Mouse (Mus musculus): ENCODE results near the gene Slc35a2. TPM values are rescaled to one million over a fixed set of nuclear protein-coding genes. Genes with fewer than 3 reads are reported as not detected.
A peak's percentile ranks its signal among the peaks of the same experiment; 100 is the strongest.
"Not testable (repeated sequence)": the region's sequence is repeated elsewhere in the genome, so short reads cannot be mapped to it uniquely, and the experiment has no call there.

The Slc35a2 gene
- polyA plus RNA-seq, 1 experiment from 2014 or later: 44.0 TPM

DNA sequence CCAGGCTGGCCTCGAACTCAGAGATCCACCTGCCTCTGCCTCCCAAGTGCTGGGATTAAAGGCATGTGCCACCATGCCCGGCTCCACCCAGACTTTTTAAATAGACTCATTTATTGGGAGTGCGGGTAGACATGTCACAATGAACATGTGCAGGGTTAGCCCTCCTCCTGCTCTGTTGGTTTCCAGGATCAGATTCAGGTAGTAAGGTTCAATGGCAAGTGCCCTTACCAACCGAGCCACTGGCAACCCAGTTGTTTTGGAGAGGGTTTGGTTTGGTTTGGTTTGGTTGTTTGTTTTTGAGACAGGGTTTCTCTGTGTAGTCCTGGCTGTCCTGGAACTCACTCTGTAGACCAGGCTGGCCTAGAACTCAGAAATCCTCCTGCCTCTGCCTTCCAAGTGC is 25.4 kb downstream of the Slc35a2 start, which contains the start of gene Gm10490:
TSS of gene Gm10490 (plus strand) at position 301 of the 400 bp plus-strand sequence.
- H3K27me3 ChIP-seq; H3K27ac ChIP-seq; ATAC-seq (ENCODE audit: insufficient number of reproducible peaks, insufficient read depth, low FRiP score, low TSS enrichment, low read depth); H3K4me3 ChIP-seq; H3K4me1 ChIP-seq; H3K9ac ChIP-seq; H3K4me2 ChIP-seq; H3K9me3 ChIP-seq: not testable (repeated sequence)
- H3K36me3 ChIP-seq: peaks cover 15% of the 10 kb centered on the region
- 87% methylated on average over 4 of the region's 4 CpGs for WGBS

DNA sequence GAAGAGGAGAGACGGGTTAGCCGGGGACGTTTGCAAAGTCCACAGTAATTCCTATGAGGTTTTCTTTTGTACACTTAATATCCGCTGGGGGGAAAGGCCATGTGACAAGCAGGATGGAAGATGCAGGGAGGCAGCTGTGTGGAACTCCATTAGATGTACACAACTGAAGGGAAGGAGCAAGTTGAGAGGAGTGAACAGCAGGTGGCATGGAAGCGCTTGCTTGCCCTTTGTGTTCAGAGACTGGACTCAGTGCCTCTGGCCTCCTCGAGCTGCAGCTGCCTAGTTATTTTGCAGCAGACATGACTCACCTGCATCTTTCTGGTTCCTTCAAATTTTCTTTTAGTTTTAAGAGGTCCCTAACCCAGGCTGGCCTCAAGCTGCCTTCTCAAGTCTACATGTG is 26.6 kb downstream of the Slc35a2 start:
- ATAC-seq (ENCODE audit: insufficient number of reproducible peaks, insufficient read depth, low FRiP score, low TSS enrichment, low read depth): no peak
- Histone ChIP-seq H3K4me1 (no peaks in the 10 kb centered on the region), H3K4me3 (no peak overlapping the region), H3K27me3 (no peaks in the 10 kb centered on the region), H3K9ac (no peak overlapping the region), H3K36me3 (peaks cover 15% of the 10 kb centered on the region), H3K4me2 (no peak overlapping the region), H3K27ac (no peak overlapping the region), H3K9me3 (no peaks in the 10 kb centered on the region)
- WGBS: 55% methylated on average over 6 of the region's 6 CpGs

DNA sequence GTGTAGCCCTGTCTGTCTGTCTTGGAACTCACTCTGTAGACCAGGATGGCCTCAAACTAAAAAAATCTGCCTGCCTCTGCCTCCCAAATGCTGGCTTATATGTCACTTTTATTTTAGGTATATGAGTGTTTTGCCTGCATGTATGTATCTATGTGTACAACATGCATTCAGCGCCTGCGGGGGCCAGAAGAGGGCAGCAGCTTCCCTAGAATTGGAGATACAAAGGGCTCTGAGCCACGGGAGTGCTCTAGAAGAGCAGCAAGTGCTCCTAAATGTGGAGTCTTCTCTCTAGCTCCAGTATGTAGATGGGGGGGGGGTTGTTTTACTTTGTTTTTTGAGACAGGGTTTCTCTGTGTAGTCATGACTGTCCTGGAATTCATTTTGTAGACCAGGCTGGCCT is 31.8 kb downstream of the Slc35a2 start:
- H3K4me3 ChIP-seq; H3K9me3 ChIP-seq; H3K27ac ChIP-seq; ATAC-seq (ENCODE audit: insufficient number of reproducible peaks, insufficient read depth, low FRiP score, low TSS enrichment, low read depth); H3K4me1 ChIP-seq; H3K36me3 ChIP-seq; H3K9ac ChIP-seq; H3K4me2 ChIP-seq: not testable (repeated sequence)
- whole genome bisulfite sequencing: 28% methylated on average over 3 of the region's 3 CpGs
- peaks cover 20% of the 10 kb centered on the region for H3K27me3 ChIP-seq

- not testable (repeated sequence) for H3K27ac ChIP-seq; H3K9me3 ChIP-seq; H3K9ac ChIP-seq; H3K4me2 ChIP-seq; H3K4me3 ChIP-seq; H3K4me1 ChIP-seq; H3K36me3 ChIP-seq; ATAC-seq (ENCODE audit: insufficient number of reproducible peaks, insufficient read depth, low FRiP score, low TSS enrichment, low read depth)
- peaks cover 43% of the 10 kb centered on the region for H3K27me3 ChIP-seq
- 70% methylated on average over 6 of the region's 6 CpGs for WGBS
Observed at GRCm38 (mm10) chrX:7917960-7918359, 34.1 kb downstream of the Slc35a2 start.

DNA sequence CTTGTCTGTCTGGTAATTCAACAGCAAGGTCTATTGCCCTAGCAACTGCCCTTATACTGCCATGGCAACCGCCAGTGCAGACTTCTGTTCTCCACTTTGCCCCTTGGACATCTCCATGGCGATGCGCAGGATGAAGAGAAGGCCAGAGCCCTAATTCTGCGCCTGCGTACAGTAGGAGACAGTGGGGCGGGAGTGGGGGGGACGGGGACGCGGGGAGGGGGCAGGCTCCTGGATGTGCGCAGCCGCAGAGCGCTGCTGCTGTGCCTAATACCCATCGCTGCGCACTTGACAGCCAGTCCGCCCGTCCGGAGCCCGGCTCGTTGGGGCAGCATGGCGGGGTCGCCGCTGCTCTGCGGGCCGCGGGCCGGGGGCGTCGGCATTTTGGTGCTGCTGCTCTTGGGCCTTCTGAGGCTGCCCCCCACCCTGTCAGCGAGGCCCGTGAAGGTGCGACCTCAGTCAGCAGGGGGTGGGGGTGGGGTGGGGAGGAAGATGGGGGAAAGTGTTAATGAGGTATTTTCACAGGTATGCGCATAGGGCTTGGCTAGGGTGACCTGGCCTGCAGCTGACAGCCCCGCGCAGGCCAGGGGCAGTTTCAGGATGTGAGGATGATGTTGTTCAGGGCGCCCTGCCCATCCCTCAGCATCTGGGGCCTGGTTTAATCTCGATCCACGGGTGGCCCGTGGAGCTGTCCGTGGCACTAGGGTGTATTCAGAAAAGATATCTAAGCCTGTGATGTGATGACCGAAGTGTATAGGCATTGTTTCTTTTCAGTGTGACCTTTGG is 36.0 kb downstream of the Slc35a2 start, which contains the start of gene Pcsk1n:
TSS of gene Pcsk1n (plus strand) at position 222 of the 783 bp plus-strand sequence.
- H3K36me3 ChIP-seq: no peaks in the 10 kb centered on the region
- peak within 1 kb of the TSS; percentile 54 for H3K4me2 ChIP-seq
- 17% methylated on average over 40 of the region's 40 CpGs for WGBS
- H3K4me3 ChIP-seq: peak within 1 kb of the TSS; percentile 29
- H3K27ac ChIP-seq: no peak within 1 kb of the TSS
- H3K27me3 ChIP-seq: peaks cover 61% of the 10 kb centered on the region
- no peaks in the 10 kb centered on the region for H3K9me3 ChIP-seq
- no peaks in the 10 kb centered on the region; the same call in 1 of the 2 replicates for H3K4me1 ChIP-seq
- H3K9ac ChIP-seq: no peak within 1 kb of the TSS
- ATAC-seq (ENCODE audit: insufficient number of reproducible peaks, insufficient read depth, low FRiP score, low TSS enrichment, low read depth): no peak

DNA sequence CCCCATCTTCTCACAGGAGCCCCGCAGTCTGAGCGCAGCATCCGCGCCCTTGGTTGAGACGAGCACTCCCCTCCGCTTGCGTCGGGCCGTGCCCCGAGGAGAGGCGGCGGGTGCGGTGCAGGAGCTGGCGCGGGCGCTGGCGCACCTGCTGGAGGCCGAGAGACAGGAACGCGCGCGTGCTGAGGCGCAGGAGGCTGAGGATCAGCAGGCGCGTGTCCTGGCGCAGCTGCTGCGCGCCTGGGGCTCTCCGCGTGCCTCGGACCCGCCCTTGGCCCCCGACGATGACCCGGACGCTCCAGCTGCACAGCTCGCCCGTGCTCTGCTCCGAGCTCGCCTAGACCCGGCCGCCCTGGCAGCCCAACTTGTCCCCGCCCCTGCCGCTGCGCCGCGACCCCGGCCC is 38.2 kb downstream of the Slc35a2 start:
- H3K36me3 ChIP-seq: no peaks in the 10 kb centered on the region
- H3K4me1 ChIP-seq: no peaks in the 10 kb centered on the region; the same call in 1 of the 2 replicates
- no peaks in the 10 kb centered on the region for H3K9me3 ChIP-seq
- H3K9ac ChIP-seq: no peak overlapping the region
- H3K27me3 ChIP-seq: peaks cover 83% of the 10 kb centered on the region
- 25% methylated on average over 35 of the region's 48 CpGs for WGBS
- no peak overlapping the region for H3K27ac ChIP-seq
- H3K4me3 ChIP-seq: peak overlapping the region; percentile 28
- no peak for ATAC-seq (ENCODE audit: insufficient number of reproducible peaks, insufficient read depth, low FRiP score, low TSS enrichment, low read depth)
- peak overlapping the region; percentile 57 for H3K4me2 ChIP-seq

GRCm38 (mm10) chrX:7926266-7926665 is 42.4 kb downstream of the Slc35a2 start:
- ATAC-seq (ENCODE audit: insufficient number of reproducible peaks, insufficient read depth, low FRiP score, low TSS enrichment, low read depth): no peak
- no peaks in the 10 kb centered on the region; the same call in 1 of the 2 replicates for H3K4me1 ChIP-seq
- no peak overlapping the region for H3K4me3 ChIP-seq
- WGBS: 72% methylated on average over 6 of the region's 6 CpGs
- H3K4me2 ChIP-seq: no peak overlapping the region
- peaks cover 17% of the 10 kb centered on the region for H3K36me3 ChIP-seq
- no peak overlapping the region for H3K9ac ChIP-seq
- H3K9me3 ChIP-seq: no peaks in the 10 kb centered on the region
- H3K27ac ChIP-seq: no peak overlapping the region
- H3K27me3 ChIP-seq: peaks cover 84% of the 10 kb centered on the region

DNA sequence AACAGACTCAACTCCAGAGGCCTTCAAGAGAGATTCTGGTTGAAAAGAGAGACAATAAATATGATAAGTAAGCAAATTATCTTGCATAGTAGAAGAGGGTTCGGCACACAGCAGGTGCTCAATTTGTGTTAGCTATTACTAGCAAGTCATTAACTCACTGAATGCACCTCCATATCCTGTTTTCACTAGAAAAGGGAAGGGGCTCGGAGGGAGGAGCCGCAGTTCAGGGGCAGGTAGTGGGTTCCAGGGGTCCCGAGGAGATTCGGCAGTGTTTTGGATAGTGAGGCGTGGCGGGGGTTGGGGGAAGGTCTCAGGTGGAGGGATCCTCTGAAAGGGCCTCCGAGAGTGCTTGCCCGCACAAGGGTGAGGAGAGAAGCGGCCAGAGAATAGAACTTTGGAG is 43.3 kb downstream of the Slc35a2 start:
- no peak overlapping the region for H3K4me3 ChIP-seq
- H3K4me2 ChIP-seq: no peak overlapping the region
- H3K9me3 ChIP-seq: no peaks in the 10 kb centered on the region
- H3K9ac ChIP-seq: no peak overlapping the region
- peaks cover 23% of the 10 kb centered on the region for H3K36me3 ChIP-seq
- WGBS: 27% methylated on average over 10 of the region's 10 CpGs
- no peaks in the 10 kb centered on the region; the same call in 1 of the 2 replicates for H3K4me1 ChIP-seq
- no peak overlapping the region for H3K27ac ChIP-seq
- peaks cover 76% of the 10 kb centered on the region for H3K27me3 ChIP-seq
- no peak for ATAC-seq (ENCODE audit: insufficient number of reproducible peaks, insufficient read depth, low FRiP score, low TSS enrichment, low read depth)

- no peaks in the 10 kb centered on the region for H3K9me3 ChIP-seq
- H3K4me2 ChIP-seq: no peak within 1 kb of the TSS
- 22% methylated on average over 19 of the region's 19 CpGs for WGBS
- no peak within 1 kb of the TSS for H3K9ac ChIP-seq
- no peak within 1 kb of the TSS for H3K27ac ChIP-seq
- no peak for ATAC-seq (ENCODE audit: insufficient number of reproducible peaks, insufficient read depth, low FRiP score, low TSS enrichment, low read depth)
- no peaks in the 10 kb centered on the region for H3K4me1 ChIP-seq
- H3K4me3 ChIP-seq: no peak within 1 kb of the TSS
- peaks cover 25% of the 10 kb centered on the region for H3K36me3 ChIP-seq
- H3K27me3 ChIP-seq: peaks cover 63% of the 10 kb centered on the region
Observed at GRCm38 (mm10) chrX:7928270-7928790, 44.5 kb downstream of the Slc35a2 start, which contains the start of gene Eras. Eras (minus strand) TSS chrX:7928607.

DNA sequence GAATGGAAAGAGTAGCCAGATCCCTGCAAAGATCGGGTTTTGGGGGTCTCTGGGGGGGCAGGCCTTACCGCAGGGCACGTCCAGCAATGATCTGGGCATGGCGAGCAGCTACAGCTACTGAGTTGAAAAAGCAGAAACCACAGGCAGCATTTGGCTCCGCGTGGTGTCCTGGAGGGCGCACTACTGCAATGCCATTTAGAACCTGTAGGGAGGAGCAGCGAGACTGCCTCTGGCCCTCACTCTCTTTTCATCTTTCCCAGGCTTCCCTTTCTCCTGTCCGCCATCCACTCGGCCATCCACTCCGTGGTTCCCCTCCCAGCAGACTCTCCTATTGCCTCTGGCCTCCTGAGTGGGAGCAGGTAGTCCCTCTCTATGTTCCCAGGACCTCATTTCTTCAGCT is 53.0 kb downstream of the Slc35a2 start:
- no peaks in the 10 kb centered on the region for H3K4me1 ChIP-seq
- WGBS: 56% methylated on average over 11 of the region's 11 CpGs
- no peaks in the 10 kb centered on the region for H3K27me3 ChIP-seq
- H3K4me3 ChIP-seq: no peak overlapping the region
- ATAC-seq (ENCODE audit: insufficient number of reproducible peaks, insufficient read depth, low FRiP score, low TSS enrichment, low read depth): no peak
- peaks cover 28% of the 10 kb centered on the region for H3K36me3 ChIP-seq
- no peak overlapping the region for H3K27ac ChIP-seq
- no peaks in the 10 kb centered on the region for H3K9me3 ChIP-seq
- no peak overlapping the region for H3K9ac ChIP-seq
- no peak overlapping the region for H3K4me2 ChIP-seq

GRCm38 (mm10) chrX:7937667-7938066 is 53.8 kb downstream of the Slc35a2 start:
- Histone ChIP-seq H3K27ac (no peak overlapping the region), H3K9ac (no peak overlapping the region), H3K9me3 (no peaks in the 10 kb centered on the region), H3K4me3 (no peak overlapping the region), H3K4me2 (no peak overlapping the region), H3K4me1 (no peaks in the 10 kb centered on the region), H3K27me3 (no peaks in the 10 kb centered on the region), H3K36me3 (peaks cover 28% of the 10 kb centered on the region)
- WGBS: 89% methylated on average over 6 of the region's 6 CpGs
- ATAC-seq (ENCODE audit: insufficient number of reproducible peaks, insufficient read depth, low FRiP score, low TSS enrichment, low read depth): no peak

Data from embryonic facial prominence, embryonic 13.5 days (tissue).